8 mouse cellular contexts compared by ENCODE assay signal in the genomic region with DNA sequence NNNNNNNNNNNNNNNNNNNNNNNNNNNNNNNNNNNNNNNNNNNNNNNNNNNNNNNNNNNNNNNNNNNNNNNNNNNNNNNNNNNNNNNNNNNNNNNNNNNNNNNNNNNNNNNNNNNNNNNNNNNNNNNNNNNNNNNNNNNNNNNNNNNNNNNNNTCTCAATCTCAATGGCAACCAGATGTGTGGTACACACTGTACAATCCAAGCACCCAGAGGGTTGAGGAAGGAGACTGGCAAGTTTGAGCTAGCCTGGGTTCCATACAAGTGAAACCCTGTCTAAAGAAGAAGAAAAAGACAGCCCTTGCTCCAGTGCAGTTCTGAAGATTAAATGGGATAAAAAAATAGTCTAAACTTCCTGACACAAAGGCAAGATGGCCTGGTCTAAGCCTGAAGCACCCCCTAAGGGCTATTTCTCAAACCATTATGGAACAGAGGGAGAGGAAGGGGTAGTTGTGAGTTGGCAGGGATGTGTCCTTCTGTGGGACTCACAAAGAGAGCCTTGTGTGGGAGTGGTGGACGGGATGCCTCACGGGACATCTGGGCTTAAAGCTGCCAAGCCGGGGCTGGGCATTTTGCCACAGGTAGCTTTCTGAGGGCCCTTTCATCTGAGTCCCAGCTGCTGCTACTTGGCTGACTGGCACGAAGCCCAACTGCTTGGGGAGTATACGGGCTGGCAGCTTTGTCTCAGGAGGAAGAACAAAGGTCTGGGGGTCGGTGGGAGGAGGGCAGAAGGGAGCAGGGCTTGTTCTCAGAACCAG. TPM values are rescaled to one million over a fixed set of nuclear protein-coding genes. Genes with fewer than 3 reads are reported as not detected.
DNase-seq lines count a peak whose midpoint lies in the region; ATAC-seq and TF ChIP-seq lines count a peak whose summit lies in the region.
"Had no signal": no experiment of that assay in that cellular context is flagged by ENCODE, and none has a peak within 500 bp of the region (broad histone marks: within the 10 kb centered on the region; RNA-seq: fewer than 3 reads in every experiment).

No protein-coding gene starts in this region.

- H3K4me2 ChIP-seq in heart, embryonic 12.5 days = no peak overlapping the region
- no peak overlapping the region for H3K4me2 ChIP-seq in kidney, embryonic 14.5 days (replicated peaks; ENCODE audit: low read depth, low read length)
- no peak overlapping the region for H3K4me2 ChIP-seq in limb, embryonic 13.5 days (replicated peaks)

- no peaks in the 10 kb centered on the region for H3K27me3 ChIP-seq in heart, embryonic 12.5 days (replicated peaks)
- no peaks in the 10 kb centered on the region for H3K27me3 ChIP-seq in kidney, embryonic 14.5 days (ENCODE audit: control insufficient read depth, insufficient read depth, low read length)
- no peaks in the 10 kb centered on the region for H3K27me3 ChIP-seq in limb, embryonic 13.5 days

- TF ChIP-seq CTCF in brain, embryonic 14.5 days (IDR thresholded peaks at IDR 0.05; ENCODE audit: borderline replicate concordance, extremely low read depth, insufficient read depth, insufficient read length) = no peak

- H3K9me3 ChIP-seq in heart, embryonic 12.5 days (replicated peaks) = peaks cover 2% of the 10 kb centered on the region; the same call in 1 of the 2 replicates
- H3K9me3 ChIP-seq in kidney, embryonic 14.5 days (ENCODE audit: control insufficient read depth, low read length) = no peaks in the 10 kb centered on the region
- H3K9me3 ChIP-seq in limb, embryonic 13.5 days = 0 out of 2 replicates have a peak, but pooled peaks cover 4% of the 10 kb centered on the region

- 0 out of 2 replicates have a peak, but pooled peaks cover 5% of the 10 kb centered on the region for H3K4me1 ChIP-seq in heart, embryonic 12.5 days (replicated peaks)
- H3K4me1 ChIP-seq in kidney, embryonic 14.5 days (ENCODE audit: control insufficient read depth, insufficient read depth, low read length) = no peaks in the 10 kb centered on the region
- peaks cover 23% of the 10 kb centered on the region for H3K4me1 ChIP-seq in limb, embryonic 13.5 days

- H3K9ac ChIP-seq in heart, embryonic 12.5 days = no peak overlapping the region
- H3K9ac ChIP-seq in kidney, embryonic 14.5 days (ENCODE audit: low read depth, low read length) = no peak overlapping the region
- H3K9ac ChIP-seq in limb, embryonic 13.5 days = no peak overlapping the region

- TF ChIP-seq POLR2A in brain, embryonic 14.5 days (IDR thresholded peaks at IDR 0.05; ENCODE audit: borderline replicate concordance, extremely low read depth, insufficient read depth, insufficient read length, poor library complexity, severe bottlenecking) = no peak

- peak; percentile 51; the same call in 1 of the 2 replicates for ATAC-seq in heart, embryonic 12.5 days (ENCODE audit: insufficient number of reproducible peaks, low FRiP score)
- 0 out of 2 replicates have a peak, but pooled peaks have one; percentile 43 for ATAC-seq in kidney, embryonic 14.5 days (ENCODE audit: low FRiP score, low TSS enrichment)
- peak; percentile 90 for ATAC-seq in limb, embryonic 13.5 days (ENCODE audit: low FRiP score, low read depth)

- H3K27ac ChIP-seq in heart, embryonic 12.5 days (ENCODE audit: poor library complexity, severe bottlenecking) = peak overlapping the region; percentile 28
- H3K27ac ChIP-seq in kidney, embryonic 14.5 days (ENCODE audit: low read depth, low read length) = no peak overlapping the region
- H3K27ac ChIP-seq in limb, embryonic 13.5 days = peak overlapping the region; percentile 79

- 34% methylated on average over 6 of the region's 6 CpGs for WGBS in heart, embryonic 12.5 days
- 38% methylated on average over 6 of the region's 6 CpGs for WGBS in kidney, embryonic 14.5 days
- WGBS in limb, embryonic 13.5 days = 27% methylated on average over 6 of the region's 6 CpGs

- no peaks in the 10 kb centered on the region for H3K36me3 ChIP-seq in heart, embryonic 12.5 days
- H3K36me3 ChIP-seq in kidney, embryonic 14.5 days (ENCODE audit: control insufficient read depth, insufficient read depth, low read length) = no peaks in the 10 kb centered on the region
- H3K36me3 ChIP-seq in limb, embryonic 13.5 days = no peaks in the 10 kb centered on the region

- DNase-seq in brain, embryonic 14.5 days (ENCODE audit: low read depth) = peak; percentile 99
- peak; percentile 92 for DNase-seq in fat pad, adult 2 months (ENCODE audit: extremely low read depth, low read depth, low spot score)
- peak; percentile 73 for DNase-seq in ovary, postnatal 10 days (ENCODE audit: low spot score)
- DNase-seq in urinary bladder, postnatal 10 days (ENCODE audit: low spot score) = peak; percentile 37

- no peak overlapping the region for H3K4me3 ChIP-seq in heart, embryonic 12.5 days
- no peak overlapping the region for H3K4me3 ChIP-seq in kidney, embryonic 14.5 days (ENCODE audit: low read length)
- H3K4me3 ChIP-seq in limb, embryonic 13.5 days = no peak overlapping the region
- H3K4me3 ChIP-seq: erythroblast, embryonic 14.5 days had no signal

RNA-seq across cellular contexts. Expression of a gene that starts 4.8 kb away (rescaled TPM):
- 1.3 and 1.6 TPM in 2 replicates for polyA plus RNA-seq in brain, embryonic 14.5 days (2012; rRNA removed)
- 0.24 and 0.96 TPM in 2 replicates for polyA plus RNA-seq in heart, embryonic 12.5 days (2016; fragmentation: Nextera tagmentation; extraction: Ambion mirVana)
- polyA plus RNA-seq in kidney, embryonic 14.5 days (2014; fragmentation: Nextera tagmentation; extraction: Ambion mirVana) = 0.58 and 1.1 TPM in 2 replicates
- polyA plus RNA-seq in limb, embryonic 13.5 days (2015; fragmentation: Nextera tagmentation; extraction: Ambion mirVana) = 4.5 and 5.5 TPM in 2 replicates

RNA-seq across cellular contexts. Expression of a gene that starts 28.8 kb away (rescaled TPM):
- polyA plus RNA-seq in brain, embryonic 14.5 days (2012; rRNA removed) = 1.8 and 2.1 TPM in 2 replicates
- polyA plus RNA-seq in heart, embryonic 12.5 days (2016; fragmentation: Nextera tagmentation; extraction: Ambion mirVana) = 0.34 and 0.63 TPM in 2 replicates
- polyA plus RNA-seq in kidney, embryonic 14.5 days (2014; fragmentation: Nextera tagmentation; extraction: Ambion mirVana) = 0.27 and 0.39 TPM in 2 replicates
- polyA plus RNA-seq in limb, embryonic 13.5 days (2015; fragmentation: Nextera tagmentation; extraction: Ambion mirVana) = 0.34 and 0.55 TPM in 2 replicates
- polyA plus RNA-seq: erythroblast, embryonic 14.5 days had no signal

RNA-seq across cellular contexts. Expression of a gene that starts 34.4 kb away (rescaled TPM):
- polyA plus RNA-seq in brain, embryonic 14.5 days (2012; rRNA removed) = 80.7 and 93.5 TPM in 2 replicates
- polyA plus RNA-seq in heart, embryonic 12.5 days (2016; fragmentation: Nextera tagmentation; extraction: Ambion mirVana) = 31.1 and 32.8 TPM in 2 replicates
- 42.4 and 61.5 TPM in 2 replicates for polyA plus RNA-seq in kidney, embryonic 14.5 days (2014; fragmentation: Nextera tagmentation; extraction: Ambion mirVana)
- 52.9 and 57.3 TPM in 2 replicates for polyA plus RNA-seq in limb, embryonic 13.5 days (2015; fragmentation: Nextera tagmentation; extraction: Ambion mirVana)

RNA-seq across cellular contexts. Expression of a gene that starts 46.5 kb away (rescaled TPM):
- polyA plus RNA-seq in brain, embryonic 14.5 days (2012; rRNA removed) = 236 and 348 TPM in 2 replicates
- polyA plus RNA-seq in heart, embryonic 12.5 days (2016; fragmentation: Nextera tagmentation; extraction: Ambion mirVana) = 580 TPM in 2 replicates
- 370 and 475 TPM in 2 replicates for polyA plus RNA-seq in kidney, embryonic 14.5 days (2014; fragmentation: Nextera tagmentation; extraction: Ambion mirVana)
- 345 and 348 TPM in 2 replicates for polyA plus RNA-seq in limb, embryonic 13.5 days (2015; fragmentation: Nextera tagmentation; extraction: Ambion mirVana)

Comparison
In these comparisons a context has a peak if more than half of its experiments do, and no peak if none do; other contexts are left out.
1. DNase-seq: peak in every context shown above with its lines; median percentile 99 in brain, embryonic 14.5 days; 92 in fat pad, adult 2 months; 73 in ovary, postnatal 10 days; 37 in urinary bladder, postnatal 10 days.